Mouse (Mus musculus) testis, adult 10 weeks (tissue): ENCODE results near the gene Atp12a. TPM values are rescaled to one million over a fixed set of nuclear protein-coding genes. Genes with fewer than 3 reads are reported as not detected.

Experiments used
- polyA plus RNA-seq: library from polyadenylated mRNA; stranded (reverse); fragments of 350-450 nt; fragmentation: Illumina TruSeq; extraction: RNeasy Lipid Tissue Mini Kit (QIAGEN cat#74804); gene quantifications from one replicate; pipeline ENCODE4 v1.2.3, GENCODE M21; 2014; ENCODE audit warnings: low read depth, low replicate concordance

Atp12a gene
- polyA plus RNA-seq, result 0.20 TPM

GRCm38 (mm10) chr14:56364711-56365237, at the start of gene Atp12a:
Gene Atp12a, plus strand, starts transcription at chr14:56365068.

GRCm38 (mm10) chr14:56402311-56403071, 37.6 kb downstream of the Atp12a start, which contains the start of gene Rnf17:
Gene Rnf17, plus strand, starts transcription at chr14:56402581.

Other genes starting within 250 kb of the Atp12a start
- not detected for gene Gzme, start 244.4 kb upstream of the Atp12a start, polyA plus RNA-seq
- not detected for gene Gzmd, start 232.5 kb upstream of the Atp12a start, polyA plus RNA-seq
- not detected for gene Gzmg, start 205.5 kb upstream of the Atp12a start, polyA plus RNA-seq
- gene Gzmn, start 190.5 kb upstream of the Atp12a start, polyA plus RNA-seq, result 39.5 TPM
- gene Gzmf, start 153.7 kb upstream of the Atp12a start, polyA plus RNA-seq, result not detected
- not detected for gene Gzmc, start 130.4 kb upstream of the Atp12a start, polyA plus RNA-seq
- gene Gzmb, start 102.8 kb upstream of the Atp12a start, polyA plus RNA-seq, result not detected
- 517 TPM for gene Rnf17, start 37.5 kb downstream of the Atp12a start, polyA plus RNA-seq
- 55.6 TPM for gene Cenpj, start 210.4 kb downstream of the Atp12a start, polyA plus RNA-seq
- 4.3 TPM for gene Parp4, start 210.6 kb downstream of the Atp12a start, polyA plus RNA-seq